Mouse (Mus musculus): ENCODE measurements around the gene Polm.
"Not testable (repeated sequence)": the region's sequence is repeated elsewhere in the genome, so short reads cannot be mapped to it uniquely, and the experiment has no call there.

Gene Polm

DNA sequence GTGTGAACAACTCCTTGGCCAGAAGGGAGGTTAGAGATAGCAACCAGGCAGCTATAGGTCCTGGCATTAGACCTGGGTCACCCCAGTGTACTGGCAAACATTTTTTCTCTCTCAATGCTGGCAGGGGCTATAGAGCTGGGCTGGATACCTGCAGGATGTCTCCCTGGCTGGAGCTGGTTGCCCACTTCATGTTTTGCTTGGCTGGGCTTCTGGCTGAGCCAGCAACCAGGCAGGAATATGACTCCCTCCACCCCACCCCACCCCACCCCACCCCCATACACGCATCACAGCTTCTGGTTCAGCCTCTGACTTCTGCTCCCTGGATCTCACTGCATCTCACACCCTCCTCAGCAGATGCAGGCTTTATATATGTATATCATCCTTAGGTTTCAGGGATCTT lies 14.5 kb upstream of the Polm start:
- DNase-seq: no peak

DNA sequence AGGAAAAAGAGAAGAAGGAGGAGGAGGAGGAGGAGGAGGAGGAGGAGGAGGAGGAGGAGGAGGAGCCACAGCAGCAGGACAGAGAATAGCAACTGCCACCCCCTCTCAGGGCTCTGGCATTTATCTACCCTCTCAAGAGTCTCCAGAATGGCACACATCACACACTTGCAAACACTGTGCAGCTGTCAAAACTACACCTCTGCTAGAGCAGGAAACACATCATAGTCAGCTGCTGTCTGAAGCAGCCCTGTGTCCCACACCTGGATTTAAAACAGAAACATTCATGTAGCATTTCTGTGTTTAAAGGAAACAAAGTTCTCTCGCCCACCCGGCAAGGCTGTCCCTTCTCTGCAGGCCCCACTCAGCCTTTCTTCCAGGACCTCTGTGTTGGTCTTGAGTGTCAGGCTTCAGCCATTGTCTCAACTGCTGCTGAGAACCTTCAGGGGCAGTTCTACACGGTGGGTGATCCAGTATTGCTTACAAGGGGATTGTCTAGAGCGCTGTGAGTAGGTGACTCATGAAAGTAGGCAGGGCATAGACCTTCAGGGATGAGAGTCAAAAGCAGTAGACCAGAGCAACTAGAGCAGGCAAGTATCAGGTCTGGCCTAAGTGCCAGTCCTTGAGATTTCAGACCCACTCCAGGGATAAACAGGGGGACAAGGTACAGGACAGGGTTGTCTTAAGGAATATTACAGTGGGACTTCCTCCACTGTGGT lies 13.4 kb upstream of the Polm start:
- peak; percentile 67 for DNase-seq

DNA sequence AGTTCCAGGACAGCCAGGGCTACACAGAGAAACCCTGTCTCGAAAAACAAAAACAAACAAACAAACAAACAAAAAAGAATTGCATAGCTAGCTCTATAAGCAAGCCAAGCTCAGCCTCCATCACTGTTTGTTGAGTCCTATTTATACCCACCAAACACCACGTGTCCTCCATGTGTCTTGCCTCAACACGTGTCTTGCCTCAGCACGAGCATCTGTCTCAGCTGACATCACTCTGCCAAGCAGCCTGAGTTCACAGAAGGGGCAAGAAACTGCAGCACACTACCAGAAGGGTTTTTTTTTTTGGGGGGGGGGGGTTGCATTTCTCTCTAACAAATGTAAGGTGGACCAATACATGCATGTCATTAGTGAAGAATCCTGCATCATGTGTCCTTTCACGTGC lies 12.6 kb upstream of the Polm start:
- DNase-seq: peak; percentile 48

DNA sequence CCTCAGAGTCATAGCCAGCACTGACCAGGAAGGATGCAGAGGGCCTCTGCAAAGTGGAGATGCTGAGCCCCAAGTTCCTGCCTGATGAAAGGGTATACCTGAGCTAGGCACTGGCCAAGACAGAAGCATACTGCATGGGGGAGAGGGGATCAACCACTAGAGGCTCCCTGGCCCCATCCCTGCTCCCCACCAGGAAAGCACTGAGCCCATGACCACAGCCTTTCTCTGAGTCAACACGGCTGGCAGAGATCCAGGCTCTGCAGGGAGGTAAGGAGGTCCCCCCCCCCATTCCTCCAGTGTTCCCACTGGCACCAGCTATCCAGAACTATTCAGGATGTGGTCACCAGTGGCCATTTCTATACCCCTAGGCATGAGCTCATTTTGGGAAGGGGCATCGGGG lies 11.5 kb upstream of the Polm start:
- DNase-seq: no peak

DNA sequence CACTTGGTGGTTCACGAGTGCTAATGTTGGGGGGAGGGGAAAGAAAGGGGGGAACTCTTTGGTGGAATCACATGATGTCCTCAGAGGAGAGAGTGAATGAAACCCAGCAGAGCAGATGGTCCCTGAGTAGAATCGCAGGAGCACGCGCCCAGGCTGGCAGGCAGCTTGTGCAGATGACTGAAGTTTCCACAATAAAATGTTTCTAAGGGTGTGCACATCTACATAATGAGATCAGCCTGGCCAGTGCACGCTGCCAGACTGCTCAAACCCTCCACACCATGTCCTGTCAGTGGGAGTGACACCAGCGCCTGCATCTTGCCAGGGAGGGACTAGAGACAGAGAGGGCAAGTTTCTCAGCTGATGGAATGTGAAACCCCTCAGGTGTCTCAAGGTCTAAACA lies 10.9 kb upstream of the Polm start:
- no peak for DNase-seq

DNA sequence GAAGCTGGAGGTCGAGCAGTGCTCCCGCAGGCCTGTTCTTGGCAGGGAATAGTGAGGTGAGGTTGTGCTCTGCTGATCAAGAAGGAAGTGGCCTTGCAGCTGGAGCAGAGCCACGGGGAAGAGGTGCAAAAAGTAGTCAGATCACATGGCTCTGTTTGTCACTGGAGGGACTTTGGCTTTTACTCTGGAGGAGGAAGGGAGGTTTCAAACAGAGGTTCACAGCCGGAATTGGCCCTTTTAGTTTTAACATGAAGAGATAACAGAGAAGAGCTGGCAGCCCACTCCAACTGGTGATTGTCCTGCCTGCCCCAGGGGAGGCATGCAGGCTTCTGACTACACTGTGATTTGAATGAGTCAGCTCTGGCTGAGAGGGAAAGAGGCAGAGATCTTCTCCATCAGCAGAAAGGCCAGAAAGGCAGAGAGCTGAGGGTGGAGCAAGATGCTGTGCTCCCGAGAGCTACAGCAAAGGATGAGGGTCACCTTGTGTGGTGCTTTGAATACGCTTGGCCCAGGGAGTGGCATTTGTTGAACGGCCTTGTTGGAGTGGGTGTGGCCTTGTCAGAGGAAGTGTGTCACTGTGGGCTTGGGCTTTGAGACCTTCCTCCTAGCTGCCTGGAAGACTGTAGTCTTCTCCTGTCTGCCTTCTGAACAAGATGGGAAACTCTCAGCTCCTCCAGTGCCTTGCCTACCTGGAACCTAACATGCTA lies 9.0 kb upstream of the Polm start:
- no peak for DNase-seq

DNA sequence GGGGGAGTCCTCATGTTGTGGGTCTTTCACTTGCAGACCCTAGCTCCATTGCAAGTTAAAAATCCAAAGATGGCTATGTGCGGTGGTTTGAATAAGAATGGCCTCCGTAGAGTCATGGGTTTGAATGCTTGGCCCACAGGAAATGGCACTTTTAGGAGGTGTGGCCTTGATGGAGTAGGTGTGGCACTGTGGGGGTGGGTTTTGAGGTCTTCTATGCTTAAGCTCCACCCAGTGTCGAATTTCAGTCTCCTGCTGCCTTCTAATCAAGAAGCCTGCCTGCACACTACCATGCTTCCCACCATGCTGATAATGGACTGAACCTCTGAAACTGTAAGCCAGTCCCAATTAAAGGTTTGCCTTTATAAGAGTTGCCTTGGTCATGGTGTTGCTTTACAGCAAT lies 5.3 kb upstream of the Polm start:
- no peak for DNase-seq

DNA sequence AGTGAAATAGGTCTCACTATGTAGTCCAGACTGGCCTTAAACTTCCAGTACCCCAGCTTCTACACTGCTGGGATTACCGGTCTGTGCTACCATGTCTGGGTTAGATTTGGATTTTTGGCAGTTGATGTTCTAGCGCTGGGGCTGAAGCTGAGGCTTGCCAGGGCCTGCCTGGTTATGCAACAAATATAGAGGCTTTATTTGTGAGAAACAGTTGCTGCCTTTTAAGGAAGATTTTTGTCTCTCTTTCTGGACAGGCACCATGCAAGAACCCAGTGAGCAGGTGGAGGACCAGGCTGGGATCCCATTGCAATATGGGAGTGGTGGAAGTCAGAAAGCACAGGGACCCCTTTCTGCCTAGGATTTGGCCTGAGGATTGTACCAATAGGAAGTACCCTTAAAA lies 3.9 kb upstream of the Polm start:
- DNase-seq: no peak

DNA sequence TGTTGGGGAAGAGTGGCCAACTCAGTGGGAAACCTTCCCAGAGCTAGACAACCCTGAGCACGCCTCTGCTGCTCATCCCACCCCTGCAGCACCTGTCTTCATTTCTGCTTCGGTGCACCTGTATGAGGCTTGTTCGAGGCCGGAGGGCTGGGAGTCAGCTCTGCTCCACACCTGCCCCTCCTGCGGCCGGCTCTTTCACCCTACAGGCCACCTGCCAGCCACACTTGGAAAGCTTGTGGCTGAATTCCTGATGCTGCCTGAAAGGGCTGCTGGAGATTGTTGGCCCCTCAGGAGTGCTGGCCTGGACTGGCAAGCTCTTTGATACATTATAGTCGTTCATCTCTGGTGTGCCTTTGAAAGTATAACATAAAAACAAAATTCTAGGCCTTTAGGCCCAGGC lies 2.5 kb upstream of the Polm start:
- DNase-seq: no peak

DNA sequence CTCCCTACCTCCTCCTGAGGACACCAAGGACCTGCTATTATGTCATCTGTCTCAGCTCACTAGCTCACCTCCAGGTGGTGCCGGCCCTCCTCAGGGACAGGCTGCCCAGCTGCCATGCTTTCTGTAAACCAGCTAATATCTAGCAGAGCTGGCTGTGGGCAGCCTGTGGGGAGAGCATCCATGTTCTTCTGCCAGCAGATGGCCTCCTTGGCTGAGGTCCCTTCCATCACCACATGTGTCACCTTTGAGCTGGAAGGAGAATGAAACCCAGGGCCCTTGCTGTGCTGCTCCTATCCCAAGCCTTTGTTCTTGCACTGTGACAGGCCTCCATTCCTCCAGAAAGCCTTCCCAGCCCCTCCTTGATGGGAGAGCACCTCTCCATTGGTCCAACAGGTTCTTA lies 1.7 kb downstream of the Polm start:
- peak; percentile 44 for DNase-seq

DNA sequence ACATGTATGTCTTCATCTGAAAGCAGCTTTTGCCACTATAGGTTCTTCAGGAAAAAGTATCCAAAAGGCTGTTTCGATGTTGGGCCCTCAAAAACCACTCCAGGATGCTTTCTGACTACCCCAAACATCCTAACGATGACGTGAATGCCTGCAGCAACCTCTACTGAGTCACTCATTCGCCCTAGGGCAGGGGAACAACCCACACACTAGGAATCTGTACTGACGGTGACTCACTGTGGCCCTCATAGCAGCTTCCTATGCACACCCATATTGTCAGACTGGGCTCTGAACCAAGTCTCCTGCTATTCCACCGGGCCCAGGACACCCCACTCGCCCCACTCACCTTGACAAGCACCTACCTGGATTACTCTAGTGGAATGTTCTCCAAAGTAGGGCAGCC lies 2.8 kb downstream of the Polm start:
- no peak for DNase-seq

DNA sequence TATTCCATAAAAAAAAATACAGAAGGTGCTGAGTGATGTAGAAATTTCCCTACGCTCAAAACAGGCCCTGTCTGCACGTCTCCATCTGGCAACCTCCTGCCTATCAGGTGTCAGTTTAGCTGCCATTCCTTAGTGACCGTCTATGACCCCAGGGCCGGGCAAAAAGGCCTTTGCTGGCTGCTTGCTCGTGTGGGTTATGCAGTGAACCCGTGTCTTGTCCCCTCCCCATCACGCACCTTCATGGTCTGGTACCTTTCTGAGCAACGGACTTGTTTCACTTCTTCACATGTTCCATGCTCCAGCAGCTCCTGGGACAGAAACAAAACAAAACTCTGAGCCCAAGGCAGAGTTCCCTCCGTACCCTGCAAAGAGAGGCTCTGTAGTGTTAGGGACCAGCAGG lies 3.3 kb downstream of the Polm start:
- DNase-seq: no peak

DNA sequence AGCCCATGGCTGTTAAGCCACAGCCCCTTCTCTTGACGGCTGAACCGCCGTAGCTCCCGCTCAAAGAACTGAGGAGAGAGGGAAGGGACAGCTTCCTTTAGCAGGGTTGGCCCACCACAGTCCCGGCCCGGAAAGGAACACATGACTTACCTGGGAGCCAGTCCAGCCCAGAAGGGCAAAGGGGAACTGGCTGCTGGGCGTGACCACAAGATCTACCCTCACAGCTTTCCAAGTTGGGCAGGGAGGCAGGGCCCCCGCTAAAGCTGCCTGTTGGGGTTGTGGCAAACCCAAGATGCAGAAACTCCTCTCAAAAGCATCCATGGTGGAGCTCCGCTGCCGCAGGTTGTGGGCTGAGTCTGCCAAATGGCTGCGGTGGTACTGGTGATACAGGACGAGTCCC lies 8.5 kb downstream of the Polm start:
- no peak for DNase-seq

DNA sequence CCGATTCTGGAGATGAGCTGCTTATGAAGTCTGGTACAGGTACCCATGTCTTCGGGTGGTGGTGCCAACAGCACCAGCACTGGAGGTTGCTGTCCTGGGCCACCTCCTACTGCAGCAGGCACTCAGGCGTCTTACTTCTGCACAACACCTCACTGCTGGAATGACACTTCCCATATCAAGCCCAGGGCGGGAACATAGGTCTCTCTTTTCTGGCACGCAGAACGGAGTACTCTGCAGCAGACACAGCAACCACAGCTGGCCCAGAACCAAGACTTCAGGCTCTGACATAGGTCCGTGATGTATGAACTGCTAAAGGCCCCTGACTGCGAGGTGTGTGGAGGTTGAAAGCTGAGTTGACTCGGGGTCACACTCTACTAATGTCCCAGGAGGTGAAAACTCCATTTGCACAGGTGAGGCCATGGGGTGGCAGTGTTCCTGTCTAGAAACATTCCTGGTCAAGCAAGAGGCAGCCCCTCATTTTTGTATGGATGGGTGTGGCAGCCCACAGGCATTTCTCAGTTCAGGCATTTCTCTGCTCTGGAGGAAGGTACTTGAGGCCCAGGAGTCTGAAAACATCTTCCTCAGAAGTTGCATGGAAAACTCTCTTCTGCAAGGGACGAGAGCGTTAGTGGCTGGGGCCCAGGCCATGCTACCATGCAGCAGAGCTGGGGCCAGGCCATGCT lies 9.2 kb downstream of the Polm start:
- DNase-seq: no peak

DNA sequence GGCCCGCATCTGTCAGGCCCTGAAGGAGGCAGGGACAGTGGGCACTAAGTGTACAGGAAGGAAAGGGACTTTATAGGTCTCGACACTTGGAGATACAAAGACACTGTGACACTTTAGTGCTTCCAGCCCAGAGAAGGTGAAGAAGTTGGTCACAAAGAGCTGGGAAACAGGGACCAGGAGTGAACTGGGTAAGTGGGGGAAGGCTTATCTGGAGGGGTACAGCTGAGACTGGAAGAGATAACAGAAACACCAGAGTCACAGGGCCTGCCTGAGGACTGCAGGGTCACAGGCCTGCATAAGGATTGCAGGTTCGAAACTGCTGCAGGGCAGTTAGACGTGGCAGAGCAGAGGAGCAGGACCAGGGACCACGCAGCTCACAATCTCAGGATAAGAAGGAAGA lies 9.9 kb downstream of the Polm start:
- no peak for DNase-seq

DNA sequence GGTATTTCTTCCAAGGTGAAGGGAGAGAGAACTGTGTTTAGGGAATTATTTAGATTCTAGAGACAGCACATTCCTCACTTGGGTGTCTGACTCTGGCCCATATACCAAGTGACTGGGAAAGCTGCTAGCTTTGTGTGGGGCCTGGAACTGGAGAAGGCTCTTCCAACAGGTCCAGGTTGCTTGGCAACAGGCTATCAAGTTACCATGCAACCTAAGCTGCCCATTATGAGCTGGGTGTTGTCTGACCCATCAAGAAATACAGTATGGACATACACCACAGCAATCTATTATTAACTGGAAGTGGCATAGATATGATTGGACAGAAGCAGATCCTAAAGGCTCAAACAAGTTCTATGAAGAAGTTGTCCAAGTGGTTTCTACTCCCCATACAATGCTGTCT lies 12.4 kb downstream of the Polm start:
- no peak for DNase-seq

DNA sequence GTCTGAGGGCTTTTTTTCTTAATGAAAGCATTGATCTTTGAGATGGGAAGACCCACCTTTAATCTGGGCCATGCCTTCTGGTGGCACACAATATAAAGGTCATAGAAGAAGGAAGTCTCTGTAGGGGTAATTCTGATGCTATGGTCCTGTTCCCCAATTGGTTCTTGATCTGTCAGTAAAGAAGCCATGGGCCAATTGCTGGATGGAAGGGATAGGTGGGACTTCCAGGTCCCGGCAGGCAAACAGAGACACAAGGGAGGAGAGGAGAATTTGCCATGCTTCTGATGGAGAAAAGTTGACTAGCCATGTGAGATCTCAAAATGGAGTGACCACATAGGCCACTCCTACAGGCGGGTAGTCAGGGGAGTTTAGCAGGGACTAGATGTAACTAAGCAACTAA lies 18.6 kb downstream of the Polm start:
- no peak for DNase-seq

DNA sequence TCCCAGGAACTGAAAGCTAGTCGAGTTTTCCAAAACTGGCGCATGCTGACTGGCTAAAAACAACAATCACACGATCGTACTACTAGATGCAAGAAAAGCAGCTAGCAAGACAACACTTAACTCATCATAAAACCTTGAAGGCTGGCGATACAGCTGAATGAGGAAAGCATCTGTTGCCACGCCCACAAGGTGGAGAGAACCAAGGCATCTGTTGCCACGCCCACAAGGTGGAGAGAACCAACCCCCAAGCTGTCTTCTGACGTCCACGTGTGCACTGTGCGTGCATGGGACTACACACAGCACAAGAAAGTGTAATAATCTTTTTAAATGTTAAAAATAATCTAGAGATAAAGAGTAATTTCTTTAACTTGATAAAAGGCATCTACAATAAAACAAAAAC lies 24.4 kb downstream of the Polm start:
- DNase-seq: no peak

DNA sequence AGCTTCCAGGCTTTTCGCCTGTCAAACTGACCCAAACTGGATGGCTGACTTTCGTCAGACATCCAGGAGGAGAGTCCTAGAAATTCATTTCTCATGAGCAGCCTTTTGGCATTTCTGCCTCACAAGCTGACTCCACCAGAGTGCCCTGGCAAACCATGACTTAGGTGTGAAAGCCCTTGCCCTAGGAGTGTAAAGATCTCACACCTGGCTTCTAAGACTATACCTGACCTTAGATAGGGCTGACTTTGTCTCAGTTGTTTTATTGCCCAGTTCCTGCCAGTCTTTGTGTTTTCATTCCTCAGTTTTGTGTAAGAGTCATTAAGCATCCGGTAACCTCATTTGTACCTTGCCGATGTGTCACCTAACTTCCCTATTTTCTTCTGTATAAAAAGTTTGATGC lies 28.3 kb downstream of the Polm start:
- not testable (repeated sequence) for DNase-seq

DNA sequence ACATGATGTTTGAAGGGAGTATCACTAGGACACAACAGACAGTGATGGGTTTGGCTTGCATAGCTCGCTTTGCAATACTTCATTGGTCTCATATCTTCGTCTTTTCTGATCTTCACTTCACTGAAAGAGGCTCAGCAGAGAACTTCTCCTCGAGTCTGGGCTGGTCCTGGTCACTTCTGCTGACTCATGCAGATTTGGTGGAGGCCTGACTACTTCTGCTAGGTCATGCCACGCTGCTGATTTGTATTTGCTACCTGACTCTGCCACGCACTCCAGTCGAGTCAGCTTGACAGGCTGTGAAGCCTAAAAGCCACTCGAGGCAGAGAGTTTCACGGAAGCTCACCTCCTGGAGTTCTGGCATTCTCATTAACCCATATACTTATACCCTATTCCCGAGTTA lies 29.9 kb downstream of the Polm start:
- DNase-seq: no peak

DNA sequence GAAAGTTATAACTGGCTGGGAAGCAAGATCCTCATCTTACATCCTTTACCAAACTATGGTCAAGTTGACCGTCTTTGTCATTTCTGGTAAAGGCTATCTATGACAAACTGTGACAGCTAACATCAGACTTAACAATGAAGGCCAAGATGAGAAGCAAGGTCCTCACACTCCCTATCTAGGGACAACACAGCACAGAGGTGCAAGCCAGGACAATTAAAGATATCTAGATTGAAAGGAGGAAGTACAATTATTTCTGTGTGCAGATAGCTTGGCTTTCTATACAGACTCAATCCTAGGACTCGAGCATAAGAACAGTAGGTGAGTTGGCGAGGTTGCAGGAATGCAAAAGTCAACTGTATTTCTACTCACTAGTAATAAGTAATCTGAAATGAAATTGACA lies 32.1 kb downstream of the Polm start:
- DNase-seq: no peak

DNA sequence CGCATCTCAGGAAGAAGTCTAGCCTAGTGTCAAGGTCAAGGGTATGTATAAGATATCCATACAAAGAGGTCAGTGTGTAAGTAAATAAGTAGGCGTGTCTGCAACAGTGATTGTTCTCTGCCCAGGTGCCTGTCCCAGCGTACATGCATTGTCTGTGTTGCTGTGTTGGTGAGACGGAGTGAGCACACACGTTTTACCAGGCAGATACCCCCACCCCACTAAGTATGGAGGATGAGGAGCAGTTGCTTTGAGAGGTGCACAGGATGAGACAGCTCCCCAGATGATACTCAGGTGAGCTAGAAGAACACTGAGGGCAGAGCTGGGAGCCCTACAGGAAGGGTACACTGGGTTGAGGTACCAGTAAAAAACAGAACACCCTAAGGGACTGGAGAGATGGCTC lies 33.6 kb downstream of the Polm start:
- no peak for DNase-seq

DNA sequence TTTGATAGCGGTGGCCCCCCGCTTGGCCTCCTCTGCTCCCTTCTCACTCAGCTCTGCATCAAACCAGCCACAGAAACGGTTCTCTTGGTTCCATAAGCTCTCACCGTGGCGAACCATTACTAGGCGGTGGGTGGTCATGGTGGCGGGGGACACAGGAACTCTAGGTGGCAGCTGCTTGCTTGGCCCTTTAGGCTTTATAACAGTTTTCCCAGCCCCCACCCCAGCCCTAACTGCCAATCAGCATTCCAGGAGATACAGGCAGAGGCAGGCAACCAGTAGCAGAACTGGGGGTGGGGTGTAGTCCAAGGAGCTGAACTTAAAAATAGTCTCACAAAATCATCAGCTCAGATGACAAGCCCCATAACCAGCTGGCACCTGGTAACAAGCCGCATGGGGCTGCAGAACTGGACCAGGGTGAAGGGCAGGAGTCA lies 34.2 kb downstream of the Polm start, which contains the start of gene Pgam2:
Pgam2 (minus strand) TSS at position 183 of the 431 bp plus-strand sequence.
- no peak for DNase-seq
